Mouse (Mus musculus) heart, adult 2 months (tissue): ENCODE results near the gene Krtap3-1.

Source experiments
- CTCF ChIP-seq: fragments of 200-600 bp; IDR thresholded peaks from 2 replicates; pipeline ENCODE4 v1.8.1; 2022; ENCODE audit warnings: antibody characterized with exemption, mild to moderate bottlenecking, moderate library complexity
- EP300 ChIP-seq: fragments of 200-500 bp; IDR thresholded peaks from 2 replicates; pipeline ENCODE4 v1.6.1; 2011; ENCODE audit warnings: low read depth, low read length, control low read depth; ENCODE audit not compliant: insufficient read depth
- POLR2A ChIP-seq: fragments of 200-500 bp; IDR thresholded peaks from 2 replicates; pipeline ENCODE4 v1.6.1; 2011; ENCODE audit warnings: mild to moderate bottlenecking, low read depth, low read length, control low read depth; ENCODE audit not compliant: insufficient read depth

DNA sequence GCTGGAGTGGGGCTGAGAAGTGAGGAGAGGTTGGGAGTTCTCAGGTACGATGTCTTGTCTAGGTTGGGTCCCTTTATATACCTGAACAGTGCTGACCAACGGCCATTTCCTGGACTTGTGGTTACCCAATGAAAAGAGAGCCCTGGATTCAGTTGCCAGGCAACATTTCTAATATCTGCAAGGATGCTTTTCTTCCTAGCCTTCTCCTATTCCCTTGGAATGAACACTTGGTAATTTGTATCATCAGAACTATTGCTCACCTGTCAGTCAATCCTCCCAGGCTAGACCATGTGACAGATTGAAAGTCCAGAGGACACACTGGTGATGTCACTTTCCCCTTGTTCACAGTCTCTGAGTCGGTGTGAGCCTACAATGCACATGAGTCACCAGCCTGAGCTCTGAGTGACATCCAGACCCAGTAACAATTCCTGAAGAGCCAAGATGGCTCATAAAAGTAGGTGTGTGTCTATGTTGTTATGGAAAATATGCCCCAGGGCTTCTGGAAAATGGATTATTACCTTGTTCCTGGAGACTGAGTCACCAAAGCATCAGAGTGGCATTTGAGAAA is 48.5 kb upstream of the Krtap3-1 start, which contains the start of gene Krtap2-4:
- no peak for TF ChIP-seq EP300
- no peak for TF ChIP-seq POLR2A
- TF ChIP-seq CTCF: no peak
